Mouse (Mus musculus) lung, postnatal 0 days (tissue): ENCODE results near the gene Tbx2.

Source experiments
- CTCF ChIP-seq: IDR thresholded peaks from 2 replicates; pipeline ENCODE4 v1.5.1; 2016; ENCODE audit warnings: antibody characterized with exemption, mild to moderate bottlenecking
- EP300 ChIP-seq: IDR thresholded peaks from 2 replicates; pipeline ENCODE4 v1.6.1; 2016; ENCODE audit warnings: antibody characterized with exemption, mild to moderate bottlenecking, control low read depth

DNA sequence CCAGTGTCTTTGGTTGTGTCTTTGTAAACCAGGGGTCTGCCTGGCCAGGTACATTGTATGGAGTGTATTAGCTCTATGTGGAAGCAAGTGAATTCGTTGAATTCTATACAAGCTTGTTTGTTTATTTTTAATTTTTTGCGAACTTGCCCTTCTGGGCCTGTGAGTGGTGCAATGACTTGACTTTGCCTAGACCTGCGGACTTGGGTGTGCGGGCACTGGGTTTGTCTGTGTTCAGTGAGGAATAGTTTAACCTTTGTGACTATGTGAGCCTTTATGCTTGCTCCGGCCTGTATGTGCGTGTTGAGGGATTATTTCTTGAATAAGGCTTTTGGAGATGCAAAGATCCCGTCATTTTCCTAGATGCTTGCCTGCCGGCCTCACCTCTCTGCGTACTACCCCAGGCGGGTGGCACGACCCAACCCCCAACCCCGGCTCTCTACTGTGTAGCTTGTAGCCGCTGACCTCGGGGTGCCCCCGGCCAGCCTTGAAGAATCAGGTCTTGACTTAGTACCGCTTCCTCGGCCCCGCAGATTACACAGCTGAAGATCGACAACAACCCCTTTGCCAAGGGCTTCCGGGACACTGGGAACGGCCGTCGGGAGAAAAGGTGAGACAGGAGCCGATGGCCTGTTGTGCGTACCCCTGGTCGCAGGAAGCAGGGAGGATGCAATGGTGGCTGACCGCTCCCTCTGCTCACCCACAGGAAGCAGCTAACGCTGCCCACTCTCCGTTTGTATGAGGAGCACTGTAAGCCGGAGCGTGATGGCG is 4.4 kb downstream of the Tbx2 start:
- TF ChIP-seq CTCF: no peak
- TF ChIP-seq EP300: no peak
